Mouse (Mus musculus) embryo, embryonic 11.5 days (tissue): ENCODE results near the gene Tnpo1.
A peak's percentile ranks its signal among the peaks of the same experiment; 100 is the strongest.
"Not testable (repeated sequence)": the region's sequence is repeated elsewhere in the genome, so short reads cannot be mapped to it uniquely, and the experiment has no call there.

ENCODE experiments used
- DNase-seq: peaks from one replicate; pipeline ENCODE4 v3.0.0-alpha.2; 2012; ENCODE audit warnings: low read depth, low spot score

The Tnpo1 gene

DNA sequence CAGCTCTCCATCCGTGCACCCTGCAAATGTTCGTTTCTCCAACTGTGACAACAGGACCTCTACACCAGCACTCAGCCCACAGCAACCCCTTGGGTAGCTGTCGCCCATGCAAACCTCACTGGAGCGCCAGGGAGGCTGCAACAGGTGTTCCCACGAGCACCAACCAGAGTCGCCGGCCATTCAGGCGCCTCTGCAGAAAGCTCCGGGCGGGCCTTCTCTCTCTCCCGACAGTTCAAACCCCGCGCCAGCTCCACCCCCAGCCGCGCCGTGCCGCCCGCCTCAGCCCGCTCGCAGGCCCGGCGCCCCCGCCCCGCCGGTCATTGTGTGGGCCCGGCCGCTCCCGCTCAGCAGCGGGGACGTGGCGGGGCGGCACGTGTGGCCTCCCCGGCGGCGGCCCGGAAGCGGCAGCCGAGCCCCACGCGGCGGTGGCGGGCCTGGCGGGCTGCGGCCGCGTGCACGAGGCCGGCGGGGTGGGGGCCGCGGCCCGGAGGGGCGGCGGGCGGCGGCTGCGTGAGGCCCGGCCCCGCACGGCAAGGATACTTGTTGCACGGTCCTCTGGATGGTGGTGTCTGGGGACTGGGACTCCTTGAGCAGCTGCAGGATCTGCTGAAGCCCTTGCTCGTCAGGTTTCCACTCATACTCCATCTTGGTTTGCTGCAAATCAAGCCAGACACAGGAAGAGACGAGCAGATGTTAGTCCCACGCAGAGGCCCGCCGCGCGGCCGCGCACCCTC, 35.9 kb downstream of the Tnpo1 start:
- DNase-seq, result peak; percentile 30

- DNase-seq, result no peak
These were observed 37.0 kb downstream of the Tnpo1 start for GRCm38 (mm10) chr13:98889211-98889610.

GRCm38 (mm10) chr13:98883774-98884173, 42.4 kb downstream of the Tnpo1 start:
- no peak for DNase-seq

- DNase-seq, result no peak
These were observed 44.2 kb downstream of the Tnpo1 start for GRCm38 (mm10) chr13:98881991-98882390.

DNA sequence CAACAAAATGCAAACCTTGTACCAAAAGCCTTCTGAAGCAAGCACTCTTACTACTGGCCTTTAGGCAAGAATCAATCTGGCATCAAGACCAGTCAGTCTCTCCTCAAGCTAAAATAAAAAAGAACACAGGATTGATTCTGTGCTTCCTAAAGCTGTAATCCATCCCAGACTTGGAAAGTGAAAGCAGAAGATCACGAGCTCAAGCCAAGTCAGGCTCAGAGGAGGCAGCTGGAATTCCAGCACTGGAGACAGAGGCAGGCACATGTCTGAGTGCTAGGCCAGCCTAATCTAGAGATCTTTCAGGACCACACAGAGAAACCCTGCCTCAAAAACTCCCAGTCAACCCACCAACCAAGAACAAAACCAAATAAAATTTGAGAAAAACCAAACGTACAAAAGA, 45.8 kb downstream of the Tnpo1 start:
- no peak for DNase-seq

GRCm38 (mm10) chr13:98879422-98879821, 46.8 kb downstream of the Tnpo1 start:
- no peak for DNase-seq

DNA sequence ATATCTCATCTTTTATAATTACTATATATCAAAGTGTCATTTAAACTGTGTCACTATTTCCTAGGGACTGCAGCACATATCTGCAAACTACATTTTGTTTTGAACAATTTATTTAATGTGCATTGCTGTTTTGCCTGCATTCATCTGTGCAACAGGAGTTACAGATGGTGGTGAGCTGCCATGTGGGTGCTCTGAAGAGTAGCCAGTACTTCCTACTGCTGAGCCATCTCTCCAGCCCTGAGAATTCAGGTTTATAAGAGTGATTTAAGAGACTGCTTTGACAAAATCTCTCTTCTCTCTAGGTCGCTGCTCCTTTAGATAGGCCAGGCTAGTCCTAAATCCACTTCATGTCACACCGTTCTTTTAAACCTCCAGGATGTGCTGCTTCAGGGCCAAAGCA, 49.0 kb downstream of the Tnpo1 start:
- no peak for DNase-seq

DNA sequence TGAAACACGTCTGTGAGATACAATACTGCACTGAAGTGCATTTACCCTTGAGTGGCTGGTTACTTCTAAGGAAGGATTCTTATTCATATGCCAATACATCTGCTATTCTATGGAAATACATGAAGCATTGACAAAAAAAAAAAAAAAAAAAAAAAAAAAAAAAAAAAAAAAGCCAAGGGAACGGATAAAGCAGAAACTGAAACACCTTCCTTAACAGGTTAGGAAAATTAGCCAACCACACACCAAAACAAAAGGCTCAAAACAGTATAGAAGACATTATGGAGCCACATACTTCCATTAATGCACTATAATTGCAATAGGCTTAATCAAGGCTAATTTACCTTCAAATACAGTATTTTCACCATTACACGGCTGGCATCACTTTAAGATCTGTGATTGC, 51.5 kb downstream of the Tnpo1 start:
- DNase-seq, result no peak

DNA sequence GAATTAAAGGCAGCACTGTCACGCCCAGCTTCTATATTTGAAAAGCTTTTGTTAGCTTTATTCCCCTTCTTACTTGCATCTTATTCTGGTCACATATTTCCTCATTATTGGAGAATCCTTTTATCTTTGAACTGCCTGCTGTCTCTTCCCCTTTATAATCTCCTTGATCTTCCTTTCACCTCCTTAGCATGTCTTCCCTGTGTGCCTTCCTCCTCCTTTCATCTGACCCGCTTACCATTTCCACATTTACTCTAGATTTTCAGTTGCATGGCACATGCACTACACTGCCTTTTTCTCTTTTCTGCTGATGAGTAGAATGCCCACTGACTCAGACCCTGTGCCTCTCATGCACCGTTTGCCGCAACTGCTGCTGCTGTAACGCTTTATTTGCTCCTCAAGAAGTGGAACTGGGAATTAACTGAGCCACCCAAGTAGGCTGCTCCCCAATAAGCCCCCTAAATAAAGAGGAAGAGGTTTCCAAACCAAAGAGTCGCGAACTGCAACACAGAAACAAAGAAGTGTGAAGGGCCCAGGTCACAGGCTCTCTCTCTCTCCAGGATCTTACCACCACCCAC, 53.8 kb downstream of the Tnpo1 start:
- no peak for DNase-seq

DNA sequence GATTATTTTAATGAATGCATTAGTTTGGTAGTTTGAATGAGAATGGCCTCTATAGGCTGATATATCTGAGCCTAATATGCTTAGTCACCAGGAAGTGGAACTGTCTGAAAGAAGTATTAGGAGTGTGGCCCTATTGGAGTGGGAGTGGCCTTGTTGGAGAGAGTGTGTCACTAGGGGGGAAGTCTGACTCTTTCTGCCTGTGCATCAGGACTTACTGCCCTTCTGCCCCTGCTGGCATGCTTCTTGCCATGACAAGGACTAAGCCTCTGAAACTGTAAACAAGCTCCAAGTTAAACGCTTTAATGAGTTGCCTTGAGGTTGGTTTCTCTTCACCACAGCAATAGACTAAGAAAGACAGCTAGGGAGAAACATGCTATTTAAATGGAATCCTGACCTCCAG, 54.9 kb downstream of the Tnpo1 start:
- DNase-seq, result no peak

DNA sequence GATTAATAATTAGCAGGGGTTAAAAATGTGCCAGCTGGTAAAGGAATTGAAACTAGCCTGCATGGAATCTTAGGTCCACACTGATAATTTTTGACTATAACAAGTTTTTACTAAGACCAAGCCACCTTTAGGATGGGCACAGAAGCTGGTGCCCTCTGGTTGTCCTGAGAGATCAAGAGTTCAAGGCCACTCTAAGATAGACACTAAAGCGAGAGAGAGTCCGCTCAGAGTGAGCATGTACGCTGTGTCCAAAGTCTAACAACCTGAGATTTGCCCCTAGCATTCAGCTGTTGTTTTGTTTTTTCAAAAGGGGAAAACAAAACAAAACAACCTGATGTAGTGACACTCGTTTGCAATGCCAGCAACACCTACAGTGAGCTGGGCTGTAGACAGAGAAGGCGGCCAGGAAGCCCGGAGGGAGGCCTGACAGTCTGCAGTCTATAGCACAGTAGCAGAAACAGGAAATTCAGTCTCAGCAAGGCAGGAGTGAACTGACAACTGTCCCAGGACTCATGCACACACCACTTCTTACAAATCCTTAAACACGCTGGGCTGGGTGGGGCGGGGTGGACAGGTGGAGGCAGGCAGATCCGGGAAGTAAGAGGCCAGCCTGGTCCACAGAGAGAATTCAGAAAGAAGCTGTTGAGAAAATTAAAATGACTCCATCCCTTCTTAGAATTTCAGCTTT, 57.8 kb downstream of the Tnpo1 start:
- DNase-seq, result no peak

- DNase-seq, result no peak
These were observed 58.4 kb downstream of the Tnpo1 start for GRCm38 (mm10) chr13:98867810-98868209.

- DNase-seq, result no peak
These were observed 70.9 kb downstream of the Tnpo1 start for GRCm38 (mm10) chr13:98855291-98855690.

DNA sequence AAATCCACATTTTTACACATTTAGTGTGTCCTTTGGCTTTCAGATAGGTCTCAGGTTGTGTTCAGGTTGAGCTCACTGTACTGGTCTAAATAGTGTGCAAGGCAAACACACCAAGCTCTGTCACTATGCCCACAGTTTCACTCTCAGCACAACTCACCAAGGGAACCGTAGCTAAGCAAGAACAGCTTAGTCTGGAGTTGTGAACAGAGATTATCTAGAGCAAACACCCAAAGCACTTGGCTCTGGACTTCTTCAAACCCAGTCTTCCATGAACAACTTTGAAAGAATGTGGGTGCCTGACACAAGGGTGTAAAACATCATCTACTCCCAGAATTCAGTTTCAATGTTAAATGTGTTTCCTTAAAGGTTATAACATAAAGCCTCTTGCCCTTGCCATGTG, 80.4 kb downstream of the Tnpo1 start:
- DNase-seq, result no peak

DNA sequence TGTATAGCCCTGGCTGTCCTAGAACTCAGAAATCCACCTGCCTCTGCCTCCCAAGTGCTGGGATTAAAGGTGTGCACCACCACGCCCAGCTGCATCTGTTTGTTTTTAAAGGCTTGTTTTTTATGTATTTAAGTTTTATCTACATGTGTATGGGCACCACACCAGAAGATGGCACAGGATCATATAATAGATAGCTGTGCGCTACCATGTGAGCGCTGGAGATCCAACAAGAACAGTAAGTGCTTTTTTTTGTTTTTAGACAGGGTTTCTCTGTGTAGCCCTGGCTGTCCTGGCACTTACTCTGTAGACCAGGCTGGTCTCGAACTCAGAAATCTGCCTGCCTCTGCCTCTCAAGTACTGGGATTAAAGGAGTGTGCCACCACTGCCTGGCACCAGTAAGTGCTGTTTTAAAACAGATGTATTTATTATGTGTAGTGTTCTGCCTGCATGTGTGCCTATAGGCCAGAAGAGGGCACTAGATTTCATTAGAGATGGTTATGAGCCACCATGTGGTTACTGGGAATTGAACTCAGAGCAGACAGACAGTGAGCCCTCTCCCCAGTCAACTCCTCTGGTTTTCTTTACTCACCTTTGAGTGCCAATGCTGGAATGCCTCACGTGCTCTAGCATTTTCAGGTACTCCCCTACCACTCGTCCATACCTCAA, 89.6 kb downstream of the Tnpo1 start:
- DNase-seq, result no peak

DNA sequence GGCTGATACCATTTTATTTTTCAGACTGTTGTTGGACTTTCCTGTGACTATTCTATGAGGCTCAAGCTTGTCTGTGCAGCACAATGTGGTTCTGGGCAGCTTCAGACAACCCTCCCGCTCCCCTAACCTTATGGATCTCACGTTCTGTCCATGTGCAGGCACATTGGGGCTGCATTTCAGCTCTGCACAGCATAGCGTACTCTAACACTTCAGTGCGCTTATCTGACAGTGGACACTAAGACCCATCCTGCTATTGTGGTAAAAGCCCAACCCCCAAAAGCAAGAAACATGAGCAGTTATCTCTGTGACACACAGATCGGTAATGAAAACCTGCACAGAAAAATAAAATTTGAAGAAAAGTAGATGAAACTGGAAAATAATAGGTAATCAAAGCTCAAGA, 90.4 kb downstream of the Tnpo1 start:
- no peak for DNase-seq

DNA sequence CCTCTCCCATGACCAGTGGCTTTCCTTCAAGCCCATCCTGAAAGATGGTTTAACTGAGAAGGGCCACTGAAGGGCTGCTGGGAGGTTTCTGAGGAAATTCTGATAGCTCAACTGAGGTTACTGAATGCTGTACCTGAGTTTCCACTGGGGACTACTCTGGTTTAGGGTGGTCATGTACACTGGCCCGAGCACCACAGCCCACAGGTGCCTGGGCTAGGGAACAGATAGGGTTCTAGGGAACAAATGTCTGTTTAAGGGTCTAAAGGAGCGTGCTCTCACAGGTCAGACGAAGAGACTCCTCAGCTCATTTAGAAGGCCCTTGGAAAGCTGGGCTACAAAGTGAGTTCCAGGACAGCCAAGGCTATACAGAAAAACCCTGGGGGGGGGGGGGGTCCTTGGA, 91.5 kb downstream of the Tnpo1 start:
- DNase-seq, result no peak

DNA sequence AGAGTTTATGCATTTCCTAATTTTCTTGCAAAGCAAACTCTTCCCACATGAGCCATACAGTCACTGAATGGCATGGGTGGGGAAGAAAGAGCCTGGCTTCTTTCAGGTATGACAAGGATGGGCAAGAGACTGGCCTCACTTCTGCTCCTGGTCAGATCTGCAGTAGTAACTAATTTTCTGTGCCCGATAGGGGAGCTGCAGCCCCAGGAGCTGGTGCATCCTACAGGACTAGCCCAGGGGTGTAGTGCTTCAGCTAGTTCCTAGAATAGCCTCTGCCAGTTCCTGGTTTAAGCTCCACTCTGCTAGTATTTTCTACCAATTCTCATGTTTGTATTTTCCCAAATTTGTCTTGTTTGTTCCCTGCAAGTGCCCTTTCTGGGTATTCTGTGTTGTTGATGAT, 92.0 kb downstream of the Tnpo1 start:
- DNase-seq, result no peak

GRCm38 (mm10) chr13:98832451-98833450, 93.4 kb downstream of the Tnpo1 start:
- no peak for DNase-seq

GRCm38 (mm10) chr13:98829026-98829425, 97.2 kb downstream of the Tnpo1 start:
- DNase-seq, result not testable (repeated sequence)

- DNase-seq, result no peak
These were observed 100.6 kb downstream of the Tnpo1 start for GRCm38 (mm10) chr13:98825574-98825973.
